Mouse (Mus musculus) kidney, postnatal 0 days (tissue): Measurements from ENCODE around the gene Msh4. TPM values are rescaled to one million over a fixed set of nuclear protein-coding genes. Genes with fewer than 3 reads are reported as not detected.
"Not testable (repeated sequence)": the region's sequence is repeated elsewhere in the genome, so short reads cannot be mapped to it uniquely, and the experiment has no call there.

Experiments
- ATAC-seq: fragments of 200-750 bp; cut with Nextera tagmentation; replicated peaks from 2 replicates; pipeline ENCODE4 v1.8.0; 2017; ENCODE audit warnings: low read depth, moderate number of reproducible peaks, moderate TSS enrichment, moderate library complexity; ENCODE audit not compliant: low FRiP score
- DNase-seq: peaks from one replicate; pipeline ENCODE4 v3.0.0-alpha.2; 2016; ENCODE audit warnings: low spot score
- H3K27ac ChIP-seq: fragments of 300-500 bp; sonication (generic); 2 replicates; pipeline ENCODE4 v1.5.1; 2014; ENCODE audit warnings: mild to moderate bottlenecking
- H3K27me3 ChIP-seq: fragments of 300-500 bp; sonication (generic); 2 replicates; pipeline ENCODE4 v1.6.1; 2014; ENCODE audit warnings: low read length, mixed read lengths; ENCODE audit not compliant: insufficient read depth
- H3K36me3 ChIP-seq: fragments of 300-500 bp; sonication (generic); 2 replicates; pipeline ENCODE4 v1.6.1; 2014; ENCODE audit warnings: low read length, mixed read lengths; ENCODE audit not compliant: insufficient read depth
- H3K4me1 ChIP-seq: fragments of 300-500 bp; sonication (generic); replicated peaks from 2 replicates; pipeline ENCODE4 v1.6.1; 2014; ENCODE audit warnings: antibody characterized with exemption, low read length, mixed read lengths; ENCODE audit not compliant: insufficient read depth
- H3K4me2 ChIP-seq: fragments of 300-500 bp; sonication (generic); 2 replicates; pipeline ENCODE4 v1.6.1; 2014; ENCODE audit warnings: mild to moderate bottlenecking, low read length, moderate library complexity, mixed read lengths
- H3K4me3 ChIP-seq: fragments of 300-500 bp; sonication (generic); replicated peaks from 2 replicates; pipeline ENCODE4 v1.5.1; 2014; ENCODE audit warnings: low read depth, low read length
- H3K9ac ChIP-seq: fragments of 300-500 bp; sonication (generic); 2 replicates; pipeline ENCODE4 v1.6.1; 2014; ENCODE audit warnings: low read depth, low read length
- H3K9me3 ChIP-seq: fragments of 300-500 bp; sonication (generic); replicated peaks from 2 replicates; pipeline ENCODE4 v1.6.1; 2016; ENCODE audit warnings: low read length, inconsistent platforms, mixed read lengths
- CTCF ChIP-seq: IDR thresholded peaks from 2 replicates; pipeline ENCODE4 v1.5.1; 2016; ENCODE audit warnings: antibody characterized with exemption, low read depth, mild to moderate bottlenecking, moderate library complexity
- WGBS: fragments of 180-500 bp; shearing (Covaris S2); extraction: QIAGEN DNeasy Blood & Tissue Kit; methylation state at CpG from one replicate; pipeline ENCODE4 v1.1.7; 2014; 5-methylcytosine and 5-hydroxymethylcytosine counted together
- polyA plus RNA-seq: library from polyadenylated mRNA; unstranded; fragments of >200 nt; fragmentation: Nextera tagmentation; extraction: Ambion mirVana; gene quantifications from 2 replicates; pipeline ENCODE4 v1.2.1, GENCODE M21; 2015

Gene Msh4
- polyA plus RNA-seq, 1 experiment from 2014 or later = 0.09 TPM

GRCm38 (mm10) chr3:153863816-153864215 is 42.1 kb downstream of the Msh4 start:
- ATAC-seq (no peak), DNase-seq (no peak)
- Histone ChIP-seq H3K9me3 (no peaks in the 10 kb centered on the region), H3K4me1 (no peaks in the 10 kb centered on the region), H3K9ac (no peak overlapping the region), H3K27ac (no peak overlapping the region), H3K27me3 (no peaks in the 10 kb centered on the region), H3K36me3 (no peaks in the 10 kb centered on the region), H3K4me3 (no peak overlapping the region), H3K4me2 (no peak overlapping the region)
- WGBS = 86% methylated on average over 2 of the region's 2 CpGs
- no peak for TF ChIP-seq CTCF

- H3K9me3 ChIP-seq, DNase-seq, ATAC-seq, H3K4me1 ChIP-seq, H3K36me3 ChIP-seq, H3K4me3 ChIP-seq, H3K27me3 ChIP-seq, H3K27ac ChIP-seq, H3K9ac ChIP-seq, H3K4me2 ChIP-seq: not testable (repeated sequence)
- 86% methylated on average over 8 of the region's 8 CpGs for WGBS
Measured at GRCm38 (mm10) chr3:153860392-153860791, 45.5 kb downstream of the Msh4 start.

GRCm38 (mm10) chr3:153858350-153859001 is 47.5 kb downstream of the Msh4 start:
- ATAC-seq = no peak
- no peaks in the 10 kb centered on the region for H3K36me3 ChIP-seq
- no peaks in the 10 kb centered on the region for H3K4me1 ChIP-seq
- DNase-seq = no peak
- no peak overlapping the region for H3K27ac ChIP-seq
- WGBS = 77% methylated on average over 10 of the region's 10 CpGs
- H3K4me2 ChIP-seq = no peak overlapping the region
- no peak overlapping the region for H3K4me3 ChIP-seq
- TF ChIP-seq CTCF = no peak
- H3K27me3 ChIP-seq = no peaks in the 10 kb centered on the region
- no peak overlapping the region for H3K9ac ChIP-seq
- H3K9me3 ChIP-seq = no peaks in the 10 kb centered on the region

- H3K27me3 ChIP-seq = no peaks in the 10 kb centered on the region
- no peak overlapping the region for H3K9ac ChIP-seq
- 64% methylated on average over 8 of the region's 8 CpGs for WGBS
- no peak overlapping the region for H3K4me2 ChIP-seq
- H3K4me1 ChIP-seq = 0 out of 2 replicates have a peak, but pooled peaks cover 5% of the 10 kb centered on the region
- H3K4me3 ChIP-seq = no peak overlapping the region
- no peak for ATAC-seq
- no peak for DNase-seq
- no peaks in the 10 kb centered on the region for H3K9me3 ChIP-seq
- no peaks in the 10 kb centered on the region for H3K36me3 ChIP-seq
- TF ChIP-seq CTCF = no peak
- H3K27ac ChIP-seq = no peak overlapping the region
Measured at GRCm38 (mm10) chr3:153852266-153852665, 53.7 kb downstream of the Msh4 start.

- Histone ChIP-seq H3K4me3 (no peak overlapping the region), H3K4me1 (0 out of 2 replicates have a peak, but pooled peaks cover 5% of the 10 kb centered on the region), H3K9ac (no peak overlapping the region), H3K36me3 (no peaks in the 10 kb centered on the region), H3K27me3 (no peaks in the 10 kb centered on the region), H3K27ac (no peak overlapping the region), H3K4me2 (no peak overlapping the region), H3K9me3 (no peaks in the 10 kb centered on the region)
- no peak for ATAC-seq
- TF ChIP-seq CTCF = no peak
- WGBS = 85% methylated on average over 7 of the region's 7 CpGs
- no peak for DNase-seq
Measured at GRCm38 (mm10) chr3:153850759-153851158, 55.2 kb downstream of the Msh4 start.

- TF ChIP-seq CTCF = no peak
- Histone ChIP-seq H3K9ac (no peak overlapping the region), H3K4me1 (0 out of 2 replicates have a peak, but pooled peaks cover 5% of the 10 kb centered on the region), H3K9me3 (no peaks in the 10 kb centered on the region), H3K4me3 (no peak overlapping the region), H3K27ac (no peak overlapping the region), H3K36me3 (no peaks in the 10 kb centered on the region), H3K4me2 (0 out of 2 replicates have a peak overlapping the region, but pooled peaks have one; percentile 15), H3K27me3 (no peaks in the 10 kb centered on the region)
- ATAC-seq (peak; percentile 76; the same call in 1 of the 2 replicates), DNase-seq (peak; percentile 39)
- under 1% methylated on average over 5 of the region's 5 CpGs for WGBS
Measured at GRCm38 (mm10) chr3:153849368-153850015, 56.4 kb downstream of the Msh4 start.
